Mouse (Mus musculus) MEL (cell line): ENCODE measurements around the gene Vps50. TPM values are rescaled to one million over a fixed set of nuclear protein-coding genes. Genes with fewer than 3 reads are reported as not detected.
A peak's percentile ranks its signal among the peaks of the same experiment; 100 is the strongest.

Source experiments
- DNase-seq: peaks from one replicate; pipeline ENCODE4 v3.0.0; 2011; ENCODE audit warnings: low read depth, low spot score
- H3K27ac ChIP-seq: 2 replicates; pipeline ENCODE4 v1.5.1; 2012; ENCODE audit warnings: low read depth, mild to moderate bottlenecking, control low read depth, low read length, moderate library complexity; ENCODE audit not compliant: control insufficient read depth
- H3K27me3 ChIP-seq, 2 experiments: fragments of 150-350 bp in 1 of 2; sonication (generic) in 1 of 2; 2 replicates each; pipeline ENCODE4 v1.6.1; 2012; ENCODE audit warnings: low read length in 2 of 2, mild to moderate bottlenecking in 2 of 2, improper control_type of control experiment in 1 of 2, moderate library complexity in 1 of 2; ENCODE audit not compliant: insufficient read depth in 2 of 2, control insufficient read depth in 1 of 2
- H3K36me3 ChIP-seq, 2 experiments: 2 replicates each; pipeline ENCODE4 v1.6.1; 2012 to 2014; ENCODE audit warnings: low read length in 2 of 2, improper control_type of control experiment in 1 of 2, inconsistent platforms in 1 of 2, mild to moderate bottlenecking in 1 of 2; ENCODE audit not compliant: insufficient read depth in 2 of 2, control insufficient read depth in 1 of 2
- H3K4me1 ChIP-seq, 2 experiments: fragments of 150-350 bp in 1 of 2; sonication (generic) in 1 of 2; 2 replicates each; pipeline ENCODE4 v1.6.1; 2012; ENCODE audit warnings: low read length in 2 of 2, improper control_type of control experiment in 1 of 2, mild to moderate bottlenecking in 1 of 2; ENCODE audit not compliant: insufficient read depth in 2 of 2, control insufficient read depth in 1 of 2
- H3K4me3 ChIP-seq, 2 experiments: fragments of 150-350 bp in 1 of 2; sonication (generic) in 1 of 2; 2 replicates each; pipeline ENCODE4 v1.5.1; 2012; ENCODE audit warnings: low read depth in 2 of 2, low read length in 2 of 2, mild to moderate bottlenecking in 2 of 2, moderate library complexity in 2 of 2, control low read depth in 1 of 2, improper control_type of control experiment in 1 of 2; ENCODE audit not compliant: control insufficient read depth in 1 of 2, insufficient read depth in 1 of 2
- H3K79me2 ChIP-seq: 2 replicates; pipeline ENCODE4 v1.6.1; 2012; ENCODE audit warnings: mild to moderate bottlenecking, low read length, moderate library complexity; ENCODE audit not compliant: control insufficient read depth, poor library complexity, insufficient read depth
- H3K9ac ChIP-seq: 2 replicates; pipeline ENCODE4 v1.6.1; 2012; ENCODE audit warnings: low read depth, mild to moderate bottlenecking, control low read depth, low read length, moderate library complexity; ENCODE audit not compliant: control insufficient read depth, poor library complexity, severe bottlenecking
- H3K9me3 ChIP-seq: fragments of 150-350 bp; sonication (generic); replicated peaks from 2 replicates; pipeline ENCODE4 v1.6.1; 2012; ENCODE audit warnings: mild to moderate bottlenecking, low read length, improper control_type of control experiment, moderate library complexity; ENCODE audit not compliant: insufficient read depth
- CTCF ChIP-seq, 3 experiments: IDR thresholded peaks in 2 of 3; conservative IDR thresholded peaks in 1 of 3; 2 replicates each; pipeline ENCODE4 v1.5.1; 2011 to 2012; ENCODE audit warnings: low read length in 3 of 3, low read depth in 2 of 3, mild to moderate bottlenecking in 2 of 3, improper control_type of control experiment in 1 of 3, inconsistent platforms in 1 of 3, mixed read lengths in 1 of 3, moderate library complexity in 1 of 3; ENCODE audit not compliant: control insufficient read depth in 1 of 3, insufficient read depth in 1 of 3, poor library complexity in 1 of 3, severe bottlenecking in 1 of 3
- E2F4 ChIP-seq: IDR thresholded peaks from 2 replicates; pipeline ENCODE4 v1.6.1; 2011; ENCODE audit warnings: low read depth, low read length, improper control_type of control experiment, borderline replicate concordance
- ELF1 ChIP-seq: IDR thresholded peaks from 2 replicates; pipeline ENCODE4 v1.6.1; 2014; ENCODE audit warnings: low read depth, mild to moderate bottlenecking, inconsistent platforms, low read length, improper control_type of control experiment, moderate library complexity
- EP300 ChIP-seq, 2 experiments: IDR thresholded peaks; 2 replicates each; pipeline ENCODE4 v1.6.1; 2011; ENCODE audit warnings: improper control_type of control experiment in 2 of 2, low read length in 2 of 2, low read depth in 1 of 2, mild to moderate bottlenecking in 1 of 2
- ETS1 ChIP-seq: IDR thresholded peaks from 2 replicates; pipeline ENCODE4 v1.6.1; 2012; ENCODE audit warnings: low read depth, mild to moderate bottlenecking, inconsistent platforms, low read length, improper control_type of control experiment, moderate library complexity
- GATA1 ChIP-seq: IDR thresholded peaks from 2 replicates; pipeline ENCODE4 v1.6.1; 2011; ENCODE audit warnings: low read depth, low read length, improper control_type of control experiment
- JUND ChIP-seq: IDR thresholded peaks from 2 replicates; pipeline ENCODE4 v1.6.1; 2011; ENCODE audit warnings: low read depth, mild to moderate bottlenecking, improper control_type of control experiment, low read length
- KAT2A ChIP-seq: conservative IDR thresholded peaks from 2 replicates; pipeline ENCODE4 v1.6.1; 2012; ENCODE audit warnings: low read depth, low read length, improper control_type of control experiment, inconsistent platforms
- MAFK ChIP-seq: IDR thresholded peaks from 2 replicates; pipeline ENCODE4 v1.6.1; 2011; ENCODE audit warnings: low read depth, mild to moderate bottlenecking, low read length, improper control_type of control experiment, borderline replicate concordance
- MAX ChIP-seq: IDR thresholded peaks from 2 replicates; pipeline ENCODE4 v1.6.1; 2011; ENCODE audit warnings: low read length, improper control_type of control experiment
- MAZ ChIP-seq: IDR thresholded peaks from 2 replicates; pipeline ENCODE4 v1.6.1; 2012; ENCODE audit warnings: low read depth, mild to moderate bottlenecking, inconsistent platforms, low read length, improper control_type of control experiment
- MEF2A ChIP-seq: IDR thresholded peaks from 2 replicates; pipeline ENCODE4 v1.6.1; 2014; ENCODE audit warnings: low read depth, mild to moderate bottlenecking, inconsistent platforms, low read length, improper control_type of control experiment; ENCODE audit not compliant: poor library complexity, insufficient replicate concordance, severe bottlenecking; ENCODE audit errors: extremely low read depth
- MXI1 ChIP-seq: IDR thresholded peaks from 2 replicates; pipeline ENCODE4 v1.6.1; 2011; ENCODE audit warnings: mild to moderate bottlenecking, low read depth, low read length, improper control_type of control experiment
- NRF1 ChIP-seq: IDR thresholded peaks from 2 replicates; pipeline ENCODE4 v1.6.1; 2014; ENCODE audit warnings: low read depth, mild to moderate bottlenecking, inconsistent platforms, low read length, improper control_type of control experiment, moderate library complexity; ENCODE audit not compliant: poor library complexity, insufficient read depth, severe bottlenecking
- POLR2AphosphoS2 ChIP-seq: IDR thresholded peaks from 2 replicates; pipeline ENCODE4 v1.6.1; 2011; ENCODE audit warnings: low read length, improper control_type of control experiment
- RAD21 ChIP-seq: IDR thresholded peaks from 2 replicates; pipeline ENCODE4 v1.6.1; 2011; ENCODE audit warnings: mild to moderate bottlenecking, low read depth, low read length, improper control_type of control experiment
- TAL1 ChIP-seq: IDR thresholded peaks from 2 replicates; pipeline ENCODE4 v1.6.1; 2012; ENCODE audit warnings: mild to moderate bottlenecking, inconsistent platforms, low read length, moderate library complexity, mixed read lengths
- TBP ChIP-seq: IDR thresholded peaks from 2 replicates; pipeline ENCODE4 v1.8.0; 2011; ENCODE audit warnings: low read depth, low read length, improper control_type of control experiment
- TCF12 ChIP-seq: IDR thresholded peaks from 2 replicates; pipeline ENCODE4 v1.6.1; 2014; ENCODE audit warnings: low read depth, mild to moderate bottlenecking, inconsistent platforms, low read length, improper control_type of control experiment, moderate library complexity
- UBTF ChIP-seq: IDR thresholded peaks from 2 replicates; pipeline ENCODE4 v1.6.1; 2012; ENCODE audit warnings: low read depth, mild to moderate bottlenecking, inconsistent platforms, low read length, improper control_type of control experiment, moderate library complexity, borderline replicate concordance; ENCODE audit not compliant: insufficient read depth
- USF2 ChIP-seq, 2 experiments: IDR thresholded peaks; 2 replicates each; pipeline ENCODE4 v1.6.1; 2011 to 2012; ENCODE audit warnings: improper control_type of control experiment in 2 of 2, low read length in 2 of 2, borderline replicate concordance in 1 of 2, inconsistent platforms in 1 of 2, low read depth in 1 of 2, mild to moderate bottlenecking in 1 of 2; ENCODE audit not compliant: insufficient read depth in 1 of 2
- ZC3H11A ChIP-seq: IDR thresholded peaks from 2 replicates; pipeline ENCODE4 v1.6.1; 2012; ENCODE audit warnings: low read depth, mild to moderate bottlenecking, inconsistent platforms, low read length, improper control_type of control experiment
- ZKSCAN1 ChIP-seq: IDR thresholded peaks from 2 replicates; pipeline ENCODE4 v1.6.1; 2012; ENCODE audit warnings: low read depth, mild to moderate bottlenecking, inconsistent platforms, low read length, improper control_type of control experiment, moderate library complexity
- ZMIZ1 ChIP-seq: IDR thresholded peaks from 2 replicates; pipeline ENCODE4 v1.6.1; 2012; ENCODE audit warnings: low read depth, mild to moderate bottlenecking, inconsistent platforms, low read length, improper control_type of control experiment, moderate library complexity
- polyA plus RNA-seq, 2 experiments: library from polyadenylated mRNA; stranded (reverse) in 1 of 2; unstranded in 1 of 2; fragments of >175 nt in 1 of 2; fragments of >200 nt in 1 of 2; gene quantifications; 2 replicates each; pipeline versions ENCODE4 v1.2.1 to v1.2.4; 2012; ENCODE audit warnings: low replicate concordance in 2 of 2, low read depth in 1 of 2; ENCODE audit not compliant: insufficient read length in 2 of 2, insufficient read depth in 1 of 2, missing spikeins in 1 of 2
- total RNA-seq: library from RNA; depleted of rRNA; stranded (reverse); fragments of 300-350 nt; gene quantifications from 2 replicates; pipeline ENCODE4 v1.2.3, GENCODE M21; 2012

The Vps50 gene
- total and polyA plus RNA-seq, 3 experiments: 13.5 to 20.2 TPM; not detected in 1

GRCm38 (mm10) chr6:3544970-3545369, 46.8 kb downstream of the Vps50 start:
- no peaks in the 10 kb centered on the region for H3K9me3 ChIP-seq
- no peak for DNase-seq
- TF ChIP-seq MAFK (no peak), NRF1 (no peak), USF2 (IDR thresholded peaks at IDR 0.05; ENCODE audit: borderline replicate concordance in 1 of 2, insufficient read depth in 1 of 2, low read depth in 1 of 2, low read length in 2 of 2) (no peak), MEF2A (no peak), MAX (no peak), UBTF (no peak), ZC3H11A (no peak), POLR2AphosphoS2 (no peak)

GRCm38 (mm10) chr6:3548959-3549358, 50.8 kb downstream of the Vps50 start:
- TF ChIP-seq TCF12 (no peak), TBP (no peak)
- no peak overlapping the region for H3K9ac ChIP-seq
- no peak overlapping the region for H3K27ac ChIP-seq
- peak; percentile 57 for DNase-seq
- no peaks in the 10 kb centered on the region for H3K4me1 ChIP-seq
- H3K36me3 ChIP-seq: peaks cover 0 to 1% of the 10 kb centered on the region in 2 experiments; a peak in 1 of 4 replicates
- no peak overlapping the region for H3K4me3 ChIP-seq
- no peaks in the 10 kb centered on the region for H3K27me3 ChIP-seq
- H3K79me2 ChIP-seq: no peaks in the 10 kb centered on the region
- H3K9me3 ChIP-seq: no peaks in the 10 kb centered on the region

More at GRCm38 (mm10) chr6:3544970-3545369, 46.8 kb downstream of the Vps50 start:
- no peaks in the 10 kb centered on the region for H3K27me3 ChIP-seq
- H3K36me3 ChIP-seq: peaks cover 0 to 1% of the 10 kb centered on the region in 2 experiments; a peak in 1 of 4 replicates
- no peaks in the 10 kb centered on the region for H3K4me1 ChIP-seq
- H3K79me2 ChIP-seq: no peaks in the 10 kb centered on the region
- H3K4me3 ChIP-seq: no peak overlapping the region
- no peak overlapping the region for H3K9ac ChIP-seq
- no peak overlapping the region for H3K27ac ChIP-seq

DNA sequence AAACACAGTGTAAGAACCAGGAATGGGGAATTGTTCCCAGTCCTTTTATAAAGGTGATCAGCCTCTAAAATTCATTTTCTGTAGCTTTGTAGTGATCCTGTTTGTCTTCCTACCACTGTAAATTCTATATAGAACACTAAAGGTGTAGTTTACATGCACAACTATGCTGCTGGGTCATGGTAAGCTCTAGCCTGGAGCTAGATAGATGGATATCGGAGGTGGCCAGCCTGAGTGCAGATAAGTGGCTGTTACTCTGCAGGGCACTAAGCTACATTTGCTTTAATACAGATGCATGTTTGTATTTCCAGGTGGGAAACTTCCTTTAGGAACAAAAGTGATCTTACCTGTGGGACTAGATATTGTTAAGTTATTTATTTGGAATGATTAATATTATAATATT, 51.8 kb downstream of the Vps50 start:
- no peak overlapping the region for H3K9ac ChIP-seq
- no peak for TF ChIP-seq ZMIZ1
- TF ChIP-seq ETS1: no peak
- TF ChIP-seq ZKSCAN1: no peak
- no peak for TF ChIP-seq UBTF
- no peak for TF ChIP-seq JUND
- TF ChIP-seq ELF1: no peak
- TF ChIP-seq MAX: no peak
- TF ChIP-seq E2F4: no peak
- TF ChIP-seq CTCF (IDR thresholded peaks at IDR 0.05 in 2 of 3, conservative IDR thresholded peaks at IDR 0.05 in 1 of 3; ENCODE audit: control insufficient read depth in 1 of 3, insufficient read depth in 1 of 3, low read depth in 2 of 3, low read length in 3 of 3, poor library complexity in 1 of 3, severe bottlenecking in 1 of 3): no peak
- TF ChIP-seq EP300 (IDR thresholded peaks at IDR 0.05; ENCODE audit: low read depth in 1 of 2, low read length in 2 of 2): no peak
- TF ChIP-seq NRF1: no peak
- TF ChIP-seq MXI1: no peak
- no peak for TF ChIP-seq TCF12
- TF ChIP-seq MAZ: no peak
- TF ChIP-seq GATA1: no peak
- TF ChIP-seq KAT2A: no peak
- no peak for TF ChIP-seq RAD21
- no peak for TF ChIP-seq TAL1
- H3K4me3 ChIP-seq: no peak overlapping the region
- no peaks in the 10 kb centered on the region for H3K9me3 ChIP-seq
- H3K27ac ChIP-seq: no peak overlapping the region
- H3K36me3 ChIP-seq: peaks cover 0 to 1% of the 10 kb centered on the region in 2 experiments; a peak in 1 of 4 replicates
- H3K4me1 ChIP-seq: no peaks in the 10 kb centered on the region
- no peaks in the 10 kb centered on the region for H3K27me3 ChIP-seq
- H3K79me2 ChIP-seq: no peaks in the 10 kb centered on the region
- DNase-seq: no peak
